Mouse (Mus musculus) testis, adult 10 weeks (tissue): Measurements from ENCODE around the gene Armh4. TPM values are rescaled to one million over a fixed set of nuclear protein-coding genes. Genes with fewer than 3 reads are reported as not detected.

ENCODE experiments used
- polyA plus RNA-seq: library from polyadenylated mRNA; stranded (reverse); fragments of 350-450 nt; fragmentation: Illumina TruSeq; extraction: RNeasy Lipid Tissue Mini Kit (QIAGEN cat#74804); gene quantifications from one replicate; pipeline ENCODE4 v1.2.3, GENCODE M21; 2014; ENCODE audit warnings: low read depth, low replicate concordance

Armh4 gene
- 0.64 TPM for polyA plus RNA-seq

DNA sequence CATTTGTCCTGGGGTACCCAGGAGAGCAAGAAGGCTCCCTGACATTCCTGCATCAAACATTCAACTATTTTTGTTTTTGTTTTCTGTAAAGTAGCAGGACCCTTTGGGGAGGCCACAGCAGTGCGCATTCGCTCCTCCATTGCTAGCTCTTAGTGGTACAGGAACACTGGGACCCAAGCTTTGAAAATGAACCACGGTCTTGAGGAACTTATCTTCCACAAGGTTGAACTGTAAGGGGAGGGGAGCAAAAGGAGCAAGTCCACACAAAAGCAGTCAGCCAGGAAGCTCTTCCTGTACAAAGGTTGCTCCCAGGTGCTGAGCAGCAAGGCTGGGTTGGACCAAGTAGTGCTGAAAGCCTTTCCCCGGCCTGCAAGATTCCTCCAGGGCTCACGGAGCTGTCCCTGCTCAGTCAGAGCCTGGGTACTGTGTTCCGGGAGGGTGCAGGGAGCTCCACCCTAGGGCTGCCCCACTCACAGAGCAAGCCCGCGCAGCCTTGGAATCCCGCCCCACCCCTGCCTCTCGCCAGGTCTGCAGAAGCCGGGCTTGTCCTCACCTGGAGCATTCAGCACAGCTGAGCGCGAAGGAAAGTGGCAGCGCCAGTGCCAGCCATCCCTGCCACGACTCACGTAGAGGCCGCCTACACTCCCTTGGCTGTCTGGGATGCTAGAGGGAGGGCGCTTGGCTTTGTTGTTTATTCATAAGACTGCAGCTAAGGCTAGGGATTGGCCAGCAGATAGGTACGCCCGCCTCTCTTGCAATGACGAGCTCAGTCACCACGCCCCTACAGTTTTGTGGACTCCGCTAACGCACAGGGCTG is at the start of gene Armh4:
TSS of gene Armh4 (minus strand) at position 669 of the 817 bp plus-strand sequence.

Other genes with a start within 250 kb of the Armh4 start
- gene Olfr722, start 118.6 kb upstream of the Armh4 start, polyA plus RNA-seq = not detected
- gene Olfr723, start 148.4 kb upstream of the Armh4 start, polyA plus RNA-seq = not detected
- gene Olfr724, start 179.9 kb upstream of the Armh4 start, polyA plus RNA-seq = not detected